Mouse (Mus musculus): ENCODE measurements around the gene Prpf6.

The Prpf6 gene

DNA sequence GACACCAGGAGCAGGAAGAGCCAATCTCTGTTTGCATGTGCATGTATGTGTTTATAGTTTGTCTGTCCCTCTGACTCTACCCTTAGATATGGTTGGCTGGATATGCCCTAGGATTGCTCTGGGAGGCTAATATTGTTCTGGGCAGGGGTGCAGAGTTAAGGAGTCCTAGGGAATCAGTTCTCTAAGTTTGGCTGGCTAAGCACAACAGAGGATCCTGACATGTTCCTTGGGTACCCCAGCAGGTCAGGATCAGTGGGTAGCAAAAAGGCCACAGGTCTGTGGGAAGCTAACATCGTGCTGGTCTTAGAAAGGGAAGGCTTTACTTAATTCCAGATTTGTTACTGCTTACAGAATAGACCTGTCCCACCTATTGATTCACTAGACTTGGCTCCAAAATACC, 12.0 kb upstream of the Prpf6 start:
- DNase-seq (ENCODE audit: low spot score in 2 of 2): peak in 1 of 2 experiments; percentile 8

DNA sequence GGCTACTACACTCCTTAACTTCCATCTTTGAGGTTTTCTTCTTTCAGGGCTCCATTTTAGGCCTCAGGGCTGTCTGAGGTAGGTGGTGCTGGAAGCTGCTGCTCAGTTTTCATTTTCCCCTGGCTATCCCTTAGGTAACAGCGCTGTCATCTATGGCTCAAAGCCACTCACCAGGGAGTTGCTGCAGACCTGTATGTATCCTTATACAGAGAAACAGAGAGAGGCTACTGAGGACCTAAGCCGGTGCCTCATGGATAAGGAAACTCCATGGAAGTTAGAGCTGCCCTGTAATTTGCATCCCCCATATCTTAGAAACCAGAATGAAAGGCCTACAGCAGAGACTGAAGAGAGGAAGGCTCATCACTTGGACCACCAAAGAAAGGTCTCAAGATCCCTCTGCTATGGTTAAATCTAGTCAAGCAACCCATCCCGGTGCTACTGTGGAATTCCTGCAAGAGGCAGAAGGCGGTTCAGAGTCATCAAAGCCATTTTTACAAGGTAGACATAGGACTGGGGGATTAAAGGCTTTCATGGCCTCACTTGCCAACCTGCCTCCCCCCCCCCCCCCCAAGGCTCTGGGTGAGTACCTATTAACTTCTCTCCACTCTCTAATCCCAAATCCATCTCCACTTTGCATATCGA, 11.4 kb upstream of the Prpf6 start:
- peak in 1 of 2 experiments; percentile 8 for DNase-seq (ENCODE audit: low spot score in 2 of 2)

DNA sequence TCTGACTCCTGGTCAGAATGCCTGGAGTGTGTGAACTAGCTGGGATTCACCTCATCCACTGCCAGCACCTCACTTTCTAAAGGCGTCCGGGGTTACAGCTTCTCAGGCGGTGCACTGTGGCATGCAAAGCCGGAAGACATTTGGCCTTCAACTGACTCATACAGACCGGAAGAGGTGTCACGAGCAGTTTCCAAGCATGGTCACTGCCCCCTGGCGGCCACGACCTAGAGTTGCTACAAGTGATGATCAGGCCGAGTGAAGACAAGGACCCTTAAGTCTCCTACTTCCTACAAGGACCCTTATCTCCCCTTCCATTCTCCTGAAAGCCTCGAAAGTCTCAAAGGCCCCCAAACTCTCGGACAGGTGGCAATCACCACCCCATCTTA, 10.7 kb upstream of the Prpf6 start:
- DNase-seq (ENCODE audit: low spot score in 2 of 2): peak; percentile 78 to 88

DNA sequence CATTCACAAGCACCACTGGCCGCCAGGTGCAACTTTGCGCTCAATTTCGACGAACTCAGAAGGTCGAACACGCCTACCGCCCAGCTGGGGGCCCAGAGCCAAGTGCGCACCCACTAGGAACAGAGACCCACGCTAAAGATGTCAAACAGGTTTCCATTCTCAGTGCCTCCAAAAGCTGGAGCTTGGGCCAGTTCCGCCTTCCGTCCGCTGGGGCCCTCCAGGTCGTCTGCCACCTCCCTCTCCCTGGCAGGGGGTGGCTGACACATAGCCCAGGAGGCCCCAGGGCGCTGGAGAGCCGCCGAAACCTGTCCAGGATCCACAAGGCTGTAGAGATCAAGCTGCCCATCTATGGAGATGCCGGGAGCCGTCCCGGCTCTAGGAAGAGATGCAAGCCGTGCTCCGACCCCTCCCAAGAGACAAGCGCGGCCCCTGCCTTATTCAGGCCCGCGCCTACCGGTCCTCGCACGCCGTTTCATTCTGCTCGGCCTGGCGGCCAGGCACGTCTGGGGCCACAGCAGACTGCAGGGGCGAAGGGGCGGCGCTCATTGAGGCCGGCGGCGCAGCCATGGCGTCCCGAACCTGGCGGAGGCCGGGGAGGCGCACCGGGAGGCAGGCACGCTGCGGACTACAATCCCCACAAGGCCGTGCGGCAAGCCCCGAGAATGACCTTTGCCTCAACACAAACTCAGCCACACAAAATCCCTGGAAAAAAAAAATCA, 10.1 kb upstream of the Prpf6 start:
- peak; percentile 80 to 91 for DNase-seq (ENCODE audit: low spot score in 2 of 2)

DNA sequence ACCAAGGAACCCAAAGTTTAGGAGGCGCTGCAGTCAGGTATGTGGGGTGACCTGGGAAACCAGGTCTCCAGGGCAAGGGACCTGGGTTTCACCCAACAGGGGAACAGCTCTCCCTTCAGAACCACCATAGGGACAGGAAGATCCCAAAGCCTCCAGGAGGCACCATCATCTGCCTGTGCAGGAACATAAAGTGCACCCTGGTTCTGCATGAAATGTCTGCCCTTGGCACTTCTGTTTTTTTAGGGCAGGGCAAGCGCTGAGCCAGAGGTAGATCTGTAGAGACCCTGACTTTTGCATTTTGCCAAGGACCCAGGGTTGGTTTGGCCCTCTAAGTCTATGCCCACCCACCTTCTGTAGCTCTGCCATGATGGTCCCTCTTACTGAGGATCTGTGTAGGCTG, 9.3 kb upstream of the Prpf6 start:
- peak; percentile 9 to 17 for DNase-seq (ENCODE audit: low spot score in 2 of 2)

DNA sequence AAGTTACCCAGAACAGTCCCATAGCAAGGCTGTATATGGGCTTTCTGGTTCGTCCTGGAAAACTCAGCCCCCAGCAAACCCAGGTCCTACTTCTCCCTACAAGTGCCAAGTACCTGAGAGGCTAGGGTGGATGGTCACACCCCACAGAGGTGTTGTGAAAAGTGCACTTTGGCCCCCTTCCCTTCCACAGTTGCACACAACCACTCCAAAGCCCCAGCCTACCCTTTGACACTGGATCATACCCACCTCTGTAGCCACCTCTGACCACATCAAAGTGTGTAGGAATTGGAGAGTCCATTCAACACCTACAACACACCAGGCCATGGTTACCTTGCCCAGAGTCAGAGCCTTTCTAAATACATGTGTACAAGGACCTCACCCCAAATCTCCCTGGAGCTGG, 8.7 kb upstream of the Prpf6 start:
- DNase-seq (ENCODE audit: low spot score in 2 of 2): peak; percentile 2 to 12

DNA sequence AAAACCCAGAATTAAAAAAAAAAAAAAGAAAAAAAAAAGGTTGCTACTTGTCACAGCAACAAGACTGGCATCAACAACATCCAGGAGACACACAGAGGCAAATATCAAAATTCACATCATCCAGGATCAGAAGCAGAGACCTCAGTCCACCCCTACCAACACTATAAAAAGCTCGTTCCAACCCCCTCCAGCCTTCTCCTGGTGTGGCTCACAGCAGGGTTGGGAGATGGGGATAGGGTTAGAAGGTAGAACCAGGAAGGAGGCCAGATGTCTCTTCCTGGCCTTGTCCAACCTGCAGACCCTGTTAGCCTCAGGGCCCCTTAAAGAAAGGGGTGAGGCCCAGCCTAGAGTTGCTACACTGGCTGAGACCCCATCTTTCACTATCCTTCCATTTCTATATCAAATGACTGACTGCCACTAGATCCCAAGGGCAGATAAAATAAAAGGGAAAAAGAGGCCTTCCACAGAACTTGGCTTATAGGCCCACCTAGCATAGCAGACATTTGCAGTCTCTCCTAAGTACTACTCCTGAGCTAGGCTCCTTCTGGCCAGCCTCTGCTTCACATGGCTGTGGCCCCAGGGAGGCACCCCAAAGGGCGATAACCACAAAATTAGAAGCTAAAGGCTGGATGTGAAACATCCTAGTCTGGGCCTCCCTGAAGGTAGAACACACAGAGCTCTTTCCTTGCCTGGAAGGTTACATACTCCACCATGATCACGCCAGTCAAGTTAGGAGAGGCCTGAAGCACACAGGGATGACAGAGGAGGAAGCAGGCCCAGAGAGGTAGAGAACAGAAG, 8.0 kb upstream of the Prpf6 start:
- peak in 1 of 2 experiments; percentile 3 for DNase-seq (ENCODE audit: low spot score in 2 of 2)

DNA sequence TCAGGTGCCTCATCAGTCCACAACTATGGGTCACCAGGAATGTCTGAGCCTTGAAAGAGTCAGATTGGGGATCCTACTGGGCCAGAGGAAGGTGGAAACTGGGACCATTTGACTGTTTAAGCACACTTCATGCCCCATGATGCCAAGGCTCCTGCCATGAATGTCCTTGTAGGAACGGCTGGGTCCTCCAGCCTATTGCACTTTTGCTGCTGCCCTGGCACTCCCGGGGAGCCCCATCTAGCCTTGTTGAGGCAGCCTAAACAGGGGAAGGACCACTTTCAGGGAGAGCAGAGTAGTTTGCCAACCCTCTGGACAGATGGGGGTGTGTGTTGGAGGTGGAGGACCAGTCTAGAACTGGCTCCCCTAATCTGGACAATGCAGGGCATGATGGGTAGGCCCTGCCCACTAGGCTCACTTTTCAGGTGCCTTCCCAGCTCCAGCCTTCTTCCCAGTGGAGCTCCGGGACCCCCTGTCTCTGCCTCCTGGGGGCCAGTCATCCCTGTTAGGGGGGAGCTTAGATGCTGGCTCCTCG, 7.2 kb upstream of the Prpf6 start, which contains the start of gene Uckl1:
Gene Uckl1 (minus strand): TSS at position 482 of the 532 bp plus-strand sequence.
- peak; percentile 3 to 11 for DNase-seq (ENCODE audit: low spot score in 2 of 2)

DNA sequence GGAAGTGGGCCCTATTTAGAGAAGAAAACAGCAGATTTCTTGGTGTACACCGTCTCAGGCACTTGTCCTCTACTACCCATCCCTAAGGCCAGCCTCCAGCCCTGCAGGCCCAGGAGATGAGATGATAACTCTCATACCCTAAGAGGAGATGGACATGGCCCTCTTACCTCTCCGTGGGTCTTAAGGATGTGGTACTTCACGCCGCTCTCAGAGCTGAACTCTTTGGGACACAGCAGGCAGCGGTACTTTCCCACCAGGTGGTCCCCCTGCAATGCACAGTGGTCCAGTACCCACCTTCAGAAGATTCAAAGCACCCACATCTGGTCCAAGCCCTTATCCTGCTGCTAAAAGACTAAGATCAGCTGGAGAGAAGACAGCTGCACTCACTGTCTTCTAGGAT, 6.2 kb upstream of the Prpf6 start:
- peak in 1 of 2 experiments; percentile 2 for DNase-seq (ENCODE audit: low spot score in 2 of 2)

DNA sequence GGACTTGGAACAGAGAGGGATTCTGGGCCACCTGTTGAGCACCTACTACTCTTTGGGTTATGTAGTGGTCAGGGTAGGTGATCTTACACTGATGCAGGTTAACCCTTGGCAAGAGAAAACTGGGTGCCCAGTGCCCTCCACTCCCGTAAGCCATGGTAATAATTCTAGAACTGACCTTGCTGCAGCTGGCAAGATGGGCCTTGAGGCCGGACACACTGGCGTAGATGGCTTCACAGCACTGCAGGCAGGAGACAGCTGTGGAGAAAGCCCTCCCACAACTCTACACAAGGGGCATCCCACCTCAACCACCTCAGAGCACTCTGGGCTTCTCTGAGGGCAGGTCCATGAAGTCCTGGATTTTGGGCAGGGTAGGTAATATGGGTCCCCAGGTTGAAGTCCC, 5.5 kb upstream of the Prpf6 start:
- DNase-seq (ENCODE audit: low spot score in 2 of 2): peak in 1 of 2 experiments; percentile 2

DNA sequence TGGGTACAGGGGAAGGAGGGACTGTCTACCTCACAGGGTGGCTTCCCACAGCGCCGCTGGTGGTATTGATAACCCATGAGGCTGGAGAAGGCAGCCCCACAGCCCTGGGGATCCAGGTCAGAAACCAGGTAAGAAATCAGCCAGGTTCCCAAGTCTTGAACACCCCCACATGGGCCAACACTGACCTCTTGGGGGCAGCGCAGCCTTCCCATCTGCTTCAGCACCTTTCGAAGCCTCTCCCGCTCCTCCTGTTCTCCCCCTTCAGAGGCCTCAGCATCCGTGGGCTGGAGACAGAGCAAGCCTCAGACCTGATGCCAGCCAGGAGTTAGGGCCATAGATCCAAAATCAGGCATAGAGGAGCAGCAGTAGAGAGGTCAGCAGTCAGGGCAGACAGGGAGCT, 3.9 kb upstream of the Prpf6 start:
- no peak for DNase-seq (ENCODE audit: low spot score in 2 of 2)

DNA sequence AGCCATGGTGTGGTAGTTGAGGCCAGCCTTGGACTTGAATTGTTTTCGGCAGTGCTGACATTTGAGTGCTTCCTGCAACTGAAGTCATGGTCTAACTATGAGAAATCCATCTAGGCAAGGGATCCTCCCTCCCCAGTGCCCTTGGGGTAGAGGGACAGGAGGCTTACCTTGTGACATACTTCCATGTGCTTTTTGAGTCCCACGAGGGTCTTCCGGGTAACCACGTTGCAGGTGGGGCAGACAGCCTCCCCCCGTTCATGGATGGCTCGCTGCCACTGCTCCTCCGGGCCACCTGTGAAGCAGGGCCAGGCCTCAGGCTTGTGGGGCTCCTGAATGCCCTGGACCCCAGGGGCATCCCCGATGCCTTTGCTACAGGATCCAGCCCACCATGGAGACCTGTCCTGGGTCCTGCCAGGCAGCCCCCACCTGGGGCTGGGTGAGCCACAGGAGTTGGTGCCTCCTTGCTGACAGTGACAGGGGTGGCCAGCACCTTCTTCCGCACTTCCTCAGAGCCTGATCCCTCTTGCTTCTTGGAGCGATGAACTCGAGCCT, 3.4 kb upstream of the Prpf6 start:
- DNase-seq (ENCODE audit: low spot score in 2 of 2): peak in 1 of 2 experiments; percentile 4

DNA sequence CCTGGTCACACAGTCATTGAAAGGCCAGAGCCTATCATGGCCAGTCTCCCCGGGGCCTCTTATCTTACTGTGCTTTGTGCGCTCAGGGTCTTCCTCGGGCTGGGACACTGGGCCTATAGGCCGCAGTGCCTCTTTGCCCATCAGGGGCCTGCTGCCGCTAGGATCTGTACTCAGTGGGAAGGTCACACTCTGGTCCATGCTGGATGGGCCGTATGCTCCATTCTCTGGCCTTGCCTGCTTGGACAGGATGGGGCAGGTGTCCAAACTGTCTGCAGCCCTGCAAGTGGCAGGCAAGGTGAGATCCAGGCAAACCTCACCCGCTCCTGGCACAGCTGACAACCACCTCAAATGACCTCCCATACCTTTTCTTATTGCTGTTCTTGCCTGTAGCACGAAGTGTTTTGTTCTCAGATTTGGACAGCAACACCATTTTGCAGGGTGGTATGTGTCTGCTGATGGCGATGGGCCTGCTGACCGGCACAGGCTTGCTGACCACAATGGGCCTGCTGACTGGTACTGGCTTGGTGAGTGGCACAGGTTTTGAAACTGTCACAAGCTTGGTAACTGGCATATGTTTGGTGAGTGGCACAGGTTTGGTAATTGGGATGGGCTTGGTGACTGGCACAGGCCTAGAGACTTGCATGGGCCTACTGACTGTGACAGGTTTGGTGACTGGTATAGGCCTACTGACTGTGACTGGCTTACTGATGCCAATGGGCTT, 2.5 kb upstream of the Prpf6 start:
- DNase-seq (ENCODE audit: low spot score in 2 of 2): peak in 1 of 2 experiments; percentile 4

DNA sequence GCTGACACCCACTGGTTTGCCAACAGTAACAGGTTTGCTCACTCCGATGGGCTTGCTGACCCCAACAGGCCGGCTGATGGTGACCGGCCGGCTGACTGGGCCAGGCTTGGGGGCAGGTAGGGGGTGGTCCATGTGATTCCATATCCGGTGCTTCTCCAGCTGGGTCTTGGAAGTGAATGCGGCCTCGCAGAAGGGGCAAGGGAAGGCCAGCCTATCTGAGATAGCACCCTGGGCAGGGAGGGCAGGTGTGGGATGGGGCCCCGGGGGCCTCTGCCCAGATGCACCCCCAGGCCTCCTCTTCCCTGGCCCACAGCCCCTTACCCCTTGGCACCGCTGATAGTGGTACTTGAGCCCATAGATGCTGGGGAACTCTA, 1.9 kb upstream of the Prpf6 start:
- DNase-seq (ENCODE audit: low spot score in 2 of 2): peak in 1 of 2 experiments; percentile 4

DNA sequence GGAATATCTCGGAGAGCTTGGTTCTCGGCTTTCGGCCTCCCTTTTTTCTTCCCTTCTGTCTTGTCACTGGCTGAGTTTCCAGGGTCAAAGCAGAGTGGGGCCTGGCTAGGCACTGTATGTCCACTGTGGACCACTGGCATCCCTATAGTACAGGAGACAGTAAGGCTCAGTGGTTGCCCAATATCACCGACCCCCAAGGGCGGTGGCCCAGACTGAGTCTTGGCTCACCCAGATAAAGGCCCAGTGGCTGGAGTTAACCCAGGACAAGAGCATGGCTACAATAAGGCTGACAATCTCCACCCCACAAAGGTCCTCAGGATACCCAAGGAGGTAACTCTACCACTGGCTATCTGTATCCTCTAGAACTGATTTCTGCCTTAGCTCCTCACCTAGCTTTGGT, 1.2 kb upstream of the Prpf6 start:
- no peak for DNase-seq (ENCODE audit: low spot score in 2 of 2)

DNA sequence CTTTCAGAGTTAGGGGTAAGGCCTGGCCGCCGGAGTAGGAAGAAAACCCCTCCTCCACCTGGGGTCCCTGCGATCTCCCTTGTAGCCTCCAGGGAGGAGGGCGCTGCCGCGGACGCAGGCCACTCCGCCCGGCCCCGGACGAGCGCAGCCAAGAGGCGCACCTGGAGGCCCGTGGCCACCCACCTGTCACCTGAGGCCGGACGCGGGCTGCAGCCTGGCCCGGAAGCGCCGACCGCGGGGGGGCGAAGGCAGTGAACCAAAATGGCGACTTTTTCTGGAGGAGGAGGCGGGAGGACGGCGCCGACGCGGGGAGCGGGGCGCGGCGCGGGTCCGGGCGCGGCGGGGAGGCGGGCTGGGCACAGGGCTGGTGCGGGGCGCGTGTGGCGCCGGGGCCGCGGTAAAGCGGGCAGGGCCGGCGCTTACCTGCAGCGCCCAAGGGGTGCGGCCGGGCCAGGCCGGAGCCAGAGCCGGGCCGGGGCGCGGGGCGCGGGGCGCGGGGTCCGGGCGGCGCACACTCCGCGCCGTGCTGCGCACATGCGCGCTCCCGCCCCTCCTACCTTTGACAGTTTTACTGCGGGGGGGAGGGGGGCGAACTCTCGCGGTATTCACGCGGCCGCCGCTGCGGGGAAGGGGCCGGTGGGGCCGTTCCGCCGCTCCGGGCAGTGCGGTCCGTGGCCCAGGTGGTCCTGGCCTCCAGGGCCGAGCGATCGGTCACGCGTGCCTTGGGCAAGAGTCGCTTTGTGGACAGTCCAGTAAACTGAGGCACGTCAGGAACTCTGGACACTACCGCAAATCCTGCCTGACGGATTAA, 768 bp downstream of the Prpf6 start, which contains the start of gene Zfp512b:
Gene Zfp512b (minus strand): TSS at position 573 of the 811 bp plus-strand sequence.
- peak; percentile 53 to 69 for DNase-seq (ENCODE audit: low spot score in 2 of 2)

DNA sequence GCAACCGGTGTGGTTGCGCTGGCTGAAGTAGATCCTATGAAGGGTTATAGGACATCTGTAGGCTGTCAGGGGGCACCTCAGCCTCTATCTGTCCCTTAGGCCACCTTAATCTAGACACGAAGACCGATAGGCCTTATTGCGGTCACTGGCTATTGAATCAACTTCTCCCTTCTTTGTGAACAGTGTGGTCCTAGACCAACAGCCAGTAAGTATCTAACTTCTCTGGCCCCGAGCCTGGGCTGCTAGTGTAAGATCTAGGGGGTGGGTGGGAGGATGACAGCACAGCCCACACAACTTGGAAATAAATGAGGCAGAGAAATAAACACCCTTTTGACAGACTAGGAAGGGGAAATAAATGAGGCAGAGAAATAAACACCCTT, 1.4 kb downstream of the Prpf6 start:
- no peak for DNase-seq (ENCODE audit: low spot score in 2 of 2)

DNA sequence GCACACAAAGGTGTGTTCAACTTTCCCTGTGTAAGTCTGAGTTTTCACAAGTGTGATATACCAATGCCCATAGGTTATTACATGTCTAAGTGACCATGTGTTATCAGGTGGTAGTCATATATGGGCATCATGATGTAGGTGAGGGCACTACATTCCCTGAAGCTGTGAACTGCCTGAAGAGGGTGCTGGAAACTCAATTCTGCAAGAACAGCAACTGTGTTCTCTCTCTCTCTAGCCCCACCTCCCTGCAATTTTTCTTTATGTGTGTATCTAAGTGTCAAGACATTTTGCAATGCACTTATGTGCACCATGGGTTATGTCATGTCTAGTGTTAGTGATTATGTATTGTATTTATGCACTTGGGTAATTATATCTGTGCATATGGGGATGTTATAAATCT, 2.3 kb downstream of the Prpf6 start:
- DNase-seq (ENCODE audit: low spot score in 2 of 2): no peak

DNA sequence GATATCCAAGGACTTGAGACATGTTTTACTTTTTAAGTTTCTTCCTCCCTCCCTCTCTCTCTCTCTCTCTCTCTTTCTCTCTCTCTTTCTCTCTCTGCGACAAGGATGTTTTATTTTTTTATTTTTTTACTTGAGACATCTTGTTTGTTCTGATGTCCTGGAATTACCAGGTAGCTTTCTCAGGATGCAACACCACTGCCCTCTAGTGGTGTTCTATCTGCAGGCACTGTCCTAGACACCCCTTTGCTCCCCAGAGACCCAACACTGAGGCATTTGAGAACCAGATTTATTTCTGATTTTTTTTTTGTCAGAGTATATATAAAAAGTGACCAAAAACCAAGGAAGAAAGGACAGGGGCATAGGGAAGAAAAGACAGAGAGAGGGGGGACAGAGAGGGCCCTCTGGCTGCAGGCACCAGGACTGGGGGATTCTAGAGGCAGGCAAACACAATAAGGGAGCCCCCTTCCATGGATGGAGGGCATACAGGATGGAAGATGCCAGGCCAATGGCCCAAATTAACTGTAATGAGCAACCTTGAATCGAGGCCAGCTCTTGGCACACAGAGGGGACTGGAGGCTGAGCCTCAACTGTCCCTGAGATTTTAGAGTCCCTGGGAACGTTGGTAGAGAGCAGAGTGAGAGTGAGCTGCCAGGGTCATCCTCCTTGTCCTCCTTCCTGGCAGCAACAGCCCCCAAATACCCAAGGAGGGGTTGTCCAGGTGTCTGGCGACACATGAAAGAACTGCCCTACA, 3.5 kb downstream of the Prpf6 start:
- peak in 1 of 2 experiments; percentile 6 for DNase-seq (ENCODE audit: low spot score in 2 of 2)

Measured in spleen, postnatal 10 days (tissue).